Mouse (Mus musculus) neural tube, embryonic 14.5 days (tissue): Measurements from ENCODE around the gene Bcl7a. TPM values are rescaled to one million over a fixed set of nuclear protein-coding genes. Genes with fewer than 3 reads are reported as not detected.

Experiments
- ATAC-seq: fragments of 200-750 bp; cut with Nextera tagmentation; 2 replicates; pipeline ENCODE4 v1.8.0; 2017; ENCODE audit warnings: low read depth, mild to moderate bottlenecking, moderate TSS enrichment, moderate library complexity
- H3K27ac ChIP-seq: fragments of 300-500 bp; sonication (generic); 2 replicates; pipeline ENCODE4 v1.5.1; 2014; ENCODE audit warnings: low read depth, mild to moderate bottlenecking, control low read depth, low read length, moderate library complexity, mixed read lengths
- H3K27me3 ChIP-seq: fragments of 300-500 bp; sonication (generic); 2 replicates; pipeline ENCODE4 v1.6.1; 2014; ENCODE audit warnings: low read length; ENCODE audit not compliant: control insufficient read depth, insufficient read depth
- H3K36me3 ChIP-seq: fragments of 300-500 bp; sonication (generic); 2 replicates; pipeline ENCODE4 v1.6.1; 2014; ENCODE audit warnings: low read length, mixed read lengths; ENCODE audit not compliant: control insufficient read depth, insufficient read depth
- H3K4me1 ChIP-seq: fragments of 300-500 bp; sonication (generic); 2 replicates; pipeline ENCODE4 v1.6.1; 2014; ENCODE audit warnings: low read length; ENCODE audit not compliant: control insufficient read depth, insufficient read depth
- H3K4me2 ChIP-seq: fragments of 300-500 bp; sonication (generic); 2 replicates; pipeline ENCODE4 v1.6.1; 2014; ENCODE audit warnings: mild to moderate bottlenecking, low read depth, low read length, control low read depth
- H3K4me3 ChIP-seq: fragments of 300-500 bp; sonication (generic); 2 replicates; pipeline ENCODE4 v1.5.1; 2014; ENCODE audit warnings: low read depth, low read length, control low read depth, mixed read lengths
- H3K9ac ChIP-seq: fragments of 300-500 bp; sonication (generic); replicated peaks from 2 replicates; pipeline ENCODE4 v1.6.1; 2014; ENCODE audit warnings: low read depth, mild to moderate bottlenecking, control low read depth, low read length, mixed read lengths
- H3K9me3 ChIP-seq: fragments of 300-500 bp; sonication (generic); 2 replicates; pipeline ENCODE4 v1.6.1; 2016; ENCODE audit warnings: low read length; ENCODE audit not compliant: control insufficient read depth
- WGBS: fragments of 180-500 bp; shearing (Covaris S2); extraction: QIAGEN DNeasy Blood & Tissue Kit; methylation state at CpG from one replicate; pipeline ENCODE4 v1.1.7; 2014; 5-methylcytosine and 5-hydroxymethylcytosine counted together
- polyA plus RNA-seq: library from polyadenylated mRNA; unstranded; fragments of >200 nt; fragmentation: Nextera tagmentation; extraction: Ambion mirVana; gene quantifications from 2 replicates; pipeline ENCODE4 v1.2.1, GENCODE M21; 2014

The Bcl7a gene
- polyA plus RNA-seq, 1 experiment from 2014 or later: 40.8 TPM

GRCm38 (mm10) chr5:123344963-123345852 lies 1.6 kb downstream of the Bcl7a start:
- Histone ChIP-seq H3K4me3 (peak overlapping the region; percentile 88), H3K27ac (peak overlapping the region; percentile 98), H3K27me3 (no peaks in the 10 kb centered on the region), H3K4me2 (peak overlapping the region; percentile 90), H3K9ac (peak overlapping the region; percentile 85), H3K9me3 (no peaks in the 10 kb centered on the region), H3K4me1 (peaks cover 24% of the 10 kb centered on the region), H3K36me3 (no peaks in the 10 kb centered on the region)
- WGBS: under 1% methylated on average over 83 of the region's 87 CpGs
- peak; percentile 64 for ATAC-seq

GRCm38 (mm10) chr5:123345853-123346654 lies 2.4 kb downstream of the Bcl7a start:
- peak overlapping the region; percentile 98 for H3K27ac ChIP-seq
- 2% methylated on average over 21 of the region's 22 CpGs for WGBS
- peak; percentile 21; the same call in 1 of the 2 replicates for ATAC-seq

GRCm38 (mm10) chr5:123346701-123347270 lies 3.2 kb downstream of the Bcl7a start:
- H3K4me2 ChIP-seq: peak overlapping the region; percentile 90
- peak overlapping the region; percentile 98 for H3K27ac ChIP-seq
- peaks cover 24% of the 10 kb centered on the region for H3K4me1 ChIP-seq
- H3K9ac ChIP-seq: peak overlapping the region; percentile 85; the same call in 1 of the 2 replicates
- WGBS: 48% methylated on average over 7 of the region's 7 CpGs
- H3K36me3 ChIP-seq: no peaks in the 10 kb centered on the region
- peak overlapping the region; percentile 88 for H3K4me3 ChIP-seq
- no peaks in the 10 kb centered on the region for H3K9me3 ChIP-seq
- ATAC-seq: no peak
- H3K27me3 ChIP-seq: no peaks in the 10 kb centered on the region

More at GRCm38 (mm10) chr5:123345853-123346654, 2.4 kb downstream of the Bcl7a start:
- H3K9ac ChIP-seq: peak overlapping the region; percentile 85
- no peaks in the 10 kb centered on the region for H3K27me3 ChIP-seq
- peaks cover 24% of the 10 kb centered on the region for H3K4me1 ChIP-seq
- H3K4me3 ChIP-seq: peak overlapping the region; percentile 88
- peak overlapping the region; percentile 90 for H3K4me2 ChIP-seq
- no peaks in the 10 kb centered on the region for H3K36me3 ChIP-seq
- H3K9me3 ChIP-seq: no peaks in the 10 kb centered on the region

GRCm38 (mm10) chr5:123347985-123348384 lies 4.4 kb downstream of the Bcl7a start:
- H3K4me1 ChIP-seq: peaks cover 24% of the 10 kb centered on the region
- WGBS: 92% methylated on average over 2 of the region's 2 CpGs
- H3K9me3 ChIP-seq: no peaks in the 10 kb centered on the region
- H3K9ac ChIP-seq: no peak overlapping the region
- no peaks in the 10 kb centered on the region for H3K36me3 ChIP-seq
- H3K27me3 ChIP-seq: no peaks in the 10 kb centered on the region
- H3K27ac ChIP-seq: no peak overlapping the region; the same call in 1 of the 2 replicates
- H3K4me2 ChIP-seq: no peak overlapping the region
- no peak overlapping the region for H3K4me3 ChIP-seq
- ATAC-seq: no peak

- H3K36me3 ChIP-seq: no peaks in the 10 kb centered on the region
- H3K4me2 ChIP-seq: no peak overlapping the region
- H3K9ac ChIP-seq: no peak overlapping the region
- WGBS: 75% methylated on average over 10 of the region's 10 CpGs
- H3K9me3 ChIP-seq: no peaks in the 10 kb centered on the region
- no peaks in the 10 kb centered on the region for H3K27me3 ChIP-seq
- H3K4me3 ChIP-seq: no peak overlapping the region
- H3K27ac ChIP-seq: no peak overlapping the region
- ATAC-seq: no peak
- H3K4me1 ChIP-seq: peaks cover 18% of the 10 kb centered on the region
These were observed 6.8 kb downstream of the Bcl7a start for GRCm38 (mm10) chr5:123350386-123350785.

- H3K9ac ChIP-seq: no peak overlapping the region
- no peaks in the 10 kb centered on the region for H3K27me3 ChIP-seq
- H3K27ac ChIP-seq: no peak overlapping the region
- H3K4me1 ChIP-seq: no peaks in the 10 kb centered on the region
- H3K4me3 ChIP-seq: no peak overlapping the region
- no peak for ATAC-seq
- H3K4me2 ChIP-seq: no peak overlapping the region
- 89% methylated on average over 11 of the region's 11 CpGs for WGBS
- no peaks in the 10 kb centered on the region for H3K9me3 ChIP-seq
- H3K36me3 ChIP-seq: peaks cover 34% of the 10 kb centered on the region
These were observed 12.3 kb downstream of the Bcl7a start for GRCm38 (mm10) chr5:123355918-123356317.

- no peaks in the 10 kb centered on the region for H3K4me1 ChIP-seq
- no peak for ATAC-seq
- no peak overlapping the region for H3K9ac ChIP-seq
- H3K27me3 ChIP-seq: no peaks in the 10 kb centered on the region
- H3K36me3 ChIP-seq: peaks cover 40% of the 10 kb centered on the region
- H3K27ac ChIP-seq: no peak overlapping the region
- H3K4me3 ChIP-seq: no peak overlapping the region
- no peak overlapping the region for H3K4me2 ChIP-seq
- WGBS: 84% methylated on average over 4 of the region's 4 CpGs
- no peaks in the 10 kb centered on the region for H3K9me3 ChIP-seq
These were observed 13.6 kb downstream of the Bcl7a start for GRCm38 (mm10) chr5:123357253-123357652.

GRCm38 (mm10) chr5:123359431-123359830 lies 15.8 kb downstream of the Bcl7a start:
- Histone ChIP-seq H3K9me3 (no peaks in the 10 kb centered on the region), H3K9ac (no peak overlapping the region), H3K4me2 (no peak overlapping the region), H3K36me3 (peaks cover 60% of the 10 kb centered on the region), H3K27ac (no peak overlapping the region), H3K4me3 (no peak overlapping the region), H3K27me3 (no peaks in the 10 kb centered on the region), H3K4me1 (no peaks in the 10 kb centered on the region)
- no peak for ATAC-seq
- 66% methylated on average over 6 of the region's 6 CpGs for WGBS
